Mouse (Mus musculus) liver, embryonic 14.5 days (tissue): ENCODE measurements at regions not wholly inside any gene's neighbourhood (a gene's known extent, or its start where the extent isn't known, plus 50 kb on each side); places are given as distances from the start of the nearest gene placed in this dataset.

Experiments used
- CTCF ChIP-seq: IDR thresholded peaks from 2 replicates; pipeline ENCODE4 v1.5.1; 2016; ENCODE audit warnings: antibody characterized with exemption, low read depth, control low read depth
- EP300 ChIP-seq: IDR thresholded peaks from 2 replicates; pipeline ENCODE4 v1.6.1; 2016; ENCODE audit warnings: antibody characterized with exemption, low read depth

GRCm38 (mm10) chr6:53218871-53219286 is 68.2 kb upstream of the Creb5 start:
- TF ChIP-seq CTCF (no peak), EP300 (no peak)
